Mouse (Mus musculus): ENCODE measurements around the gene Olfr641. TPM values are rescaled to one million over a fixed set of nuclear protein-coding genes. Genes with fewer than 3 reads are reported as not detected.

The Olfr641 gene
- polyA plus RNA-seq, 1 experiment from 2014 or later: not detected

GRCm38 (mm10) chr7:104059215-104059614 lies 24.0 kb downstream of the Olfr641 start:
- WGBS: 94% methylated on average over 1 of the region's 1 CpGs
- H3K9me3 ChIP-seq (ENCODE audit: control insufficient read depth, low read length): no peaks in the 10 kb centered on the region

GRCm38 (mm10) chr7:104061345-104061744 lies 26.1 kb downstream of the Olfr641 start, which contains the start of gene 4930516K23Rik:
TSS of gene 4930516K23Rik (minus strand) at chr7:104061445.
- 57% methylated on average over 2 of the region's 2 CpGs for WGBS
- Histone ChIP-seq H3K36me3 (ENCODE audit: control insufficient read depth, insufficient read depth) (no peaks in the 10 kb centered on the region), H3K9me3 (ENCODE audit: control insufficient read depth, low read length) (no peaks in the 10 kb centered on the region), H3K27me3 (replicated peaks; ENCODE audit: control insufficient read depth, insufficient read depth, low read length) (no peaks in the 10 kb centered on the region), H3K27ac (ENCODE audit: low read length) (no peak within 1 kb of the TSS), H3K4me2 (ENCODE audit: low read length) (no peak within 1 kb of the TSS), H3K9ac (replicated peaks; ENCODE audit: low read depth, low read length) (no peak within 1 kb of the TSS), H3K4me3 (replicated peaks; ENCODE audit: low read length) (no peak within 1 kb of the TSS), H3K4me1 (replicated peaks; ENCODE audit: control insufficient read depth, insufficient read depth, low read length) (no peaks in the 10 kb centered on the region)
- no peak for ATAC-seq

More at GRCm38 (mm10) chr7:104059215-104059614, 24.0 kb downstream of the Olfr641 start:
- ATAC-seq: no peak
- Histone ChIP-seq H3K27me3 (replicated peaks; ENCODE audit: control insufficient read depth, insufficient read depth, low read length) (no peaks in the 10 kb centered on the region), H3K9ac (replicated peaks; ENCODE audit: low read depth, low read length) (no peak overlapping the region), H3K4me2 (ENCODE audit: low read length) (no peak overlapping the region), H3K4me3 (replicated peaks; ENCODE audit: low read length) (no peak overlapping the region), H3K36me3 (ENCODE audit: control insufficient read depth, insufficient read depth) (no peaks in the 10 kb centered on the region), H3K4me1 (replicated peaks; ENCODE audit: control insufficient read depth, insufficient read depth, low read length) (no peaks in the 10 kb centered on the region), H3K27ac (ENCODE audit: low read length) (no peak overlapping the region)

DNA sequence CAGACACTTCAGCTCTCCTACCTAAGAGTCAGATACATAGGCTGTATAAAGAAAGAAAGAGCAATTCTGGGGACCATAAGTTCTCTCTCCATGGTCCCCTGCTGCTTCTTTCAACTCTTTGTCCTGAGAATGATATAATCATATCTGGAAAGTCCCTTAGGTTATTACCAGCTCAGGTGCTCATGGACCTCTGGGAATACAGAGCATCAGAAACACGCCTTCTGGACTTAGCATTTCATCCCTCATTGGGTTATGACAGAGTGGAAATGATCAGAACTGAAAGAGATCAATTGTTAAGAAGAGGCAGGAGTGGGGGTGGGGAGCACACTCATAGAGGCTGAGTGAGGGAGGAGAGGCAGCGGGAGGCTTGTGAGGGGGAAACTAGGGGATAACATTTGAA lies 36.5 kb downstream of the Olfr641 start, which contains the start of gene Olfr644:
Olfr644 (minus strand) TSS at position 101 of the 400 bp plus-strand sequence.
- WGBS: 70% methylated on average over 2 of the region's 2 CpGs
- Histone ChIP-seq H3K27ac (ENCODE audit: low read length) (no peak within 1 kb of the TSS), H3K4me3 (replicated peaks; ENCODE audit: low read length) (no peak within 1 kb of the TSS), H3K36me3 (ENCODE audit: control insufficient read depth, insufficient read depth) (no peaks in the 10 kb centered on the region), H3K4me2 (ENCODE audit: low read length) (no peak within 1 kb of the TSS), H3K9me3 (ENCODE audit: control insufficient read depth, low read length) (0 out of 2 replicates have a peak, but pooled peaks cover 3% of the 10 kb centered on the region), H3K4me1 (replicated peaks; ENCODE audit: control insufficient read depth, insufficient read depth, low read length) (no peaks in the 10 kb centered on the region), H3K9ac (replicated peaks; ENCODE audit: low read depth, low read length) (no peak within 1 kb of the TSS), H3K27me3 (replicated peaks; ENCODE audit: control insufficient read depth, insufficient read depth, low read length) (no peaks in the 10 kb centered on the region)
- no peak for ATAC-seq

- Histone ChIP-seq H3K27ac (ENCODE audit: low read length) (no peak within 1 kb of the TSS), H3K4me2 (ENCODE audit: low read length) (no peak within 1 kb of the TSS), H3K9ac (replicated peaks; ENCODE audit: low read depth, low read length) (no peak within 1 kb of the TSS), H3K36me3 (ENCODE audit: control insufficient read depth, insufficient read depth) (no peaks in the 10 kb centered on the region), H3K9me3 (ENCODE audit: control insufficient read depth, low read length) (no peaks in the 10 kb centered on the region), H3K4me1 (replicated peaks; ENCODE audit: control insufficient read depth, insufficient read depth, low read length) (no peaks in the 10 kb centered on the region), H3K4me3 (replicated peaks; ENCODE audit: low read length) (no peak within 1 kb of the TSS), H3K27me3 (replicated peaks; ENCODE audit: control insufficient read depth, insufficient read depth, low read length) (no peaks in the 10 kb centered on the region)
- no peak for ATAC-seq
- WGBS: 88% methylated on average over 1 of the region's 1 CpGs
Measured at GRCm38 (mm10) chr7:104085365-104085764, 50.1 kb downstream of the Olfr641 start, which contains the start of gene Olfr645. TSS of gene Olfr645 (minus strand) at chr7:104085465.

Other genes starting within 250 kb of the Olfr641 start
- not detected in 2 replicates for gene Olfr67, start 243.6 kb upstream of the Olfr641 start, polyA plus RNA-seq (2015; fragmentation: Nextera tagmentation; extraction: Ambion mirVana)
- 1,171 and 1,472 TPM in 2 replicates for gene Hbb-bt, start 221.4 kb upstream of the Olfr641 start, polyA plus RNA-seq (2015; fragmentation: Nextera tagmentation; extraction: Ambion mirVana)
- 3,869 and 4,747 TPM in 2 replicates for gene Hbb-bs, start 207.3 kb upstream of the Olfr641 start, polyA plus RNA-seq (2015; fragmentation: Nextera tagmentation; extraction: Ambion mirVana)
- not detected in 2 replicates for gene Hbb-bh2, start 194.9 kb upstream of the Olfr641 start, polyA plus RNA-seq (2015; fragmentation: Nextera tagmentation; extraction: Ambion mirVana)
- 0.43 TPM in 1 of 2 replicates, not detected in the other for gene Hbb-bh1, start 192.3 kb upstream of the Olfr641 start, polyA plus RNA-seq (2015; fragmentation: Nextera tagmentation; extraction: Ambion mirVana)
- gene Hbb-y, start 182.2 kb upstream of the Olfr641 start, polyA plus RNA-seq (2015; fragmentation: Nextera tagmentation; extraction: Ambion mirVana): 24.4 and 25.7 TPM in 2 replicates
- gene Olfr66, start 149.2 kb upstream of the Olfr641 start, polyA plus RNA-seq (2015; fragmentation: Nextera tagmentation; extraction: Ambion mirVana): not detected in 2 replicates
- not detected in 2 replicates for gene Olfr64, start 141.0 kb upstream of the Olfr641 start, polyA plus RNA-seq (2015; fragmentation: Nextera tagmentation; extraction: Ambion mirVana)
- not detected in 2 replicates for gene Olfr65, start 132.0 kb upstream of the Olfr641 start, polyA plus RNA-seq (2015; fragmentation: Nextera tagmentation; extraction: Ambion mirVana)
- gene Olfr631, start 106.6 kb upstream of the Olfr641 start, polyA plus RNA-seq (2015; fragmentation: Nextera tagmentation; extraction: Ambion mirVana): not detected in 2 replicates
- not detected in 2 replicates for gene Olfr632, start 101.1 kb upstream of the Olfr641 start, polyA plus RNA-seq (2015; fragmentation: Nextera tagmentation; extraction: Ambion mirVana)
- gene Olfr633, start 91.0 kb upstream of the Olfr641 start, polyA plus RNA-seq (2015; fragmentation: Nextera tagmentation; extraction: Ambion mirVana): not detected in 2 replicates
- not detected in 2 replicates for gene Olfr635, start 64.3 kb upstream of the Olfr641 start, polyA plus RNA-seq (2015; fragmentation: Nextera tagmentation; extraction: Ambion mirVana)
- not detected in 2 replicates for gene Olfr638, start 36.7 kb upstream of the Olfr641 start, polyA plus RNA-seq (2015; fragmentation: Nextera tagmentation; extraction: Ambion mirVana)
- not detected in 2 replicates for gene Olfr639, start 18.1 kb upstream of the Olfr641 start, polyA plus RNA-seq (2015; fragmentation: Nextera tagmentation; extraction: Ambion mirVana)
- gene Olfr640, start 9.9 kb upstream of the Olfr641 start, polyA plus RNA-seq (2015; fragmentation: Nextera tagmentation; extraction: Ambion mirVana): not detected in 2 replicates
- not detected in 2 replicates for gene Olfr642, start 17.2 kb downstream of the Olfr641 start, polyA plus RNA-seq (2015; fragmentation: Nextera tagmentation; extraction: Ambion mirVana)
- not detected in 2 replicates for gene 4930516K23Rik, start 26.0 kb downstream of the Olfr641 start, polyA plus RNA-seq (2015; fragmentation: Nextera tagmentation; extraction: Ambion mirVana)
- not detected in 2 replicates for gene Olfr644, start 36.4 kb downstream of the Olfr641 start, polyA plus RNA-seq (2015; fragmentation: Nextera tagmentation; extraction: Ambion mirVana)
- not detected in 2 replicates for gene Olfr645, start 50.0 kb downstream of the Olfr641 start, polyA plus RNA-seq (2015; fragmentation: Nextera tagmentation; extraction: Ambion mirVana)
- gene Olfr646, start 69.4 kb downstream of the Olfr641 start, polyA plus RNA-seq (2015; fragmentation: Nextera tagmentation; extraction: Ambion mirVana): not detected in 2 replicates
- not detected in 2 replicates for gene Ubqln5, start 94.4 kb downstream of the Olfr641 start, polyA plus RNA-seq (2015; fragmentation: Nextera tagmentation; extraction: Ambion mirVana)
- gene Olfr643, start 102.0 kb downstream of the Olfr641 start, polyA plus RNA-seq (2015; fragmentation: Nextera tagmentation; extraction: Ambion mirVana): not detected in 2 replicates
- 0.10 TPM in 1 of 2 replicates, not detected in the other for gene Ubqln3, start 107.8 kb downstream of the Olfr641 start, polyA plus RNA-seq (2015; fragmentation: Nextera tagmentation; extraction: Ambion mirVana)
- gene Ubqlnl, start 115.1 kb downstream of the Olfr641 start, polyA plus RNA-seq (2015; fragmentation: Nextera tagmentation; extraction: Ambion mirVana): not detected in 2 replicates
- gene Olfm5, start 129.4 kb downstream of the Olfr641 start, polyA plus RNA-seq (2015; fragmentation: Nextera tagmentation; extraction: Ambion mirVana): 2.1 TPM in 1 of 2 replicates, not detected in the other
- gene Olfr648, start 147.9 kb downstream of the Olfr641 start, polyA plus RNA-seq (2015; fragmentation: Nextera tagmentation; extraction: Ambion mirVana): 0.45 and 0.81 TPM in 2 replicates
- gene Olfr649, start 160.5 kb downstream of the Olfr641 start, polyA plus RNA-seq (2015; fragmentation: Nextera tagmentation; extraction: Ambion mirVana): not detected in 2 replicates
- gene Trim6, start 183.3 kb downstream of the Olfr641 start, polyA plus RNA-seq (2015; fragmentation: Nextera tagmentation; extraction: Ambion mirVana): 0.31 and 0.61 TPM in 2 replicates
- gene Trim34a, start 209.0 kb downstream of the Olfr641 start, polyA plus RNA-seq (2015; fragmentation: Nextera tagmentation; extraction: Ambion mirVana): 0.54 and 0.67 TPM in 2 replicates

Data from forebrain, embryonic 16.5 days (tissue).